Mouse (Mus musculus): ENCODE results near the gene Plvap. TPM values are rescaled to one million over a fixed set of nuclear protein-coding genes. Genes with fewer than 3 reads are reported as not detected.

Plvap gene
- 11.0 and 11.9 TPM in 2 replicates for polyA plus RNA-seq (2012; rRNA removed)

DNA sequence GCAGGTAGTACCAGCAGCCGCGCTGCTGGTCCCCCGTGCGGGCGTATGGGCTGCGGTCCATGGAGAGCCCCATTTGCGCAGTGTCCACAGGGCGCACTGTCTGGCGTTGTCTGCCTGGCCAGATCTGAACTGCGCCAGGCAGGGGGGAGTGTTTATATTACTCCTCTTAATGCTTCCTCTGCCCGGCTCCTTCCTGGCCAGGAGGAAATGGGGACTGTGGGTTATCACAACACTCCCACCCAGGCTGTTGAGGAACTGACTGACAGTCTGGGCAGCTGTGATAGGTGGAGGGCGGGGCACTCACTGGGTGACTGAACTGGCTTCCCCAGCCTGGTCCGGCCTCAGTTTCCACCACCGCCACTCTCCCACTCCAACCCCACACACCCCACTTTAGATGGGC, at the start of gene Plvap:
Plvap (minus strand) TSS at position 109 of the 400 bp plus-strand sequence.
- Histone ChIP-seq H3K4me3 (ENCODE audit: insufficient read depth, low read length) (no peak within 1 kb of the TSS), H3K4me1 (ENCODE audit: control insufficient read depth, insufficient read depth, low read length) (no peaks in the 10 kb centered on the region), H3K27ac (ENCODE audit: insufficient read depth, low read length) (no peak within 1 kb of the TSS)
- TF ChIP-seq CTCF (IDR thresholded peaks at IDR 0.05; ENCODE audit: extremely low read depth, insufficient read depth, low read length): no peak
- TF ChIP-seq POLR2A (IDR thresholded peaks at IDR 0.05; ENCODE audit: extremely low read depth, insufficient read depth, low read length): no peak

DNA sequence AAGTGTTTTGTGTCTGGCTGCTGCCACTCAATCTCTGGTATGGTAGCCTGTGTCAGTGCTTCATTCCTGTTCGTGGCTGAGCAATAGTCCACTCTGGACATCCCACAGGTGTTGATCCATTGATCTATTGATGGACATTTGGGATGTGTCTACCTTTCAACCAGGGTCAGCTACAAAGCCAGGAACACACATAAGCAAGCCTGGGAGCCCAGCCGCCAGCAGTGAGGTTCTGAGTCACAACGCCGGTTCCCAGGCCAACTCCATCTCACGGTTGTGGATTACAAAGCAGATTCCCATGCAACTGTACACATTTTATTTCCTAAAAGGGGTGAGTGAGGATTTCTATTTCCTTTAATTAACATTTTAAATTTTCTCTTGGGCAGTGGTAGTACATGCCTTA, 49.2 kb upstream of the Plvap start:
- Histone ChIP-seq H3K4me1 (ENCODE audit: control insufficient read depth, insufficient read depth, low read length) (no peaks in the 10 kb centered on the region), H3K4me3 (ENCODE audit: insufficient read depth, low read length) (no peak overlapping the region), H3K27ac (ENCODE audit: insufficient read depth, low read length) (no peak overlapping the region)
- TF ChIP-seq CTCF (IDR thresholded peaks at IDR 0.05; ENCODE audit: extremely low read depth, insufficient read depth, low read length) (no peak), POLR2A (IDR thresholded peaks at IDR 0.05; ENCODE audit: extremely low read depth, insufficient read depth, low read length) (no peak)

DNA sequence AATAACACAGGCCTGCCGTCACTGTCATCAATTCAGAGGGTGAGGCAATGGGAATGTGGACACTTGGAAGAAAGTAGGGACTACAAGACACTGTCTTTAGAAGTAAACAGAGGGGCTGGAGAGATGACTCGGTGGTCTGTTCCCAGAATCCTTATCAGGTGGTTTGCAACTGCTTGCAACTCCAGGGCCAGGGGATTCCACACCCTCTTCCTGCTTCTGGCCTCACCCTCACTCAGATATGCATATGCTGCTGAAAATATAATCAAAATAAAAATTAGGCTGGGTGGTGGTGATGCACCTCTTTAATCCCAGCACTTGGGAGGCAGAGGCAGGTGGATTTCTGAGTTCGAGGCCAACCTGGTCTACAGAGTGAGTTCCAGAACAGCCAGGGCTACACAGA, 48.5 kb upstream of the Plvap start:
- Histone ChIP-seq H3K4me3 (ENCODE audit: insufficient read depth, low read length) (no peak overlapping the region), H3K4me1 (ENCODE audit: control insufficient read depth, insufficient read depth, low read length) (no peaks in the 10 kb centered on the region), H3K27ac (ENCODE audit: insufficient read depth, low read length) (no peak overlapping the region)
- no peak for TF ChIP-seq CTCF (IDR thresholded peaks at IDR 0.05; ENCODE audit: extremely low read depth, insufficient read depth, low read length)
- TF ChIP-seq POLR2A (IDR thresholded peaks at IDR 0.05; ENCODE audit: extremely low read depth, insufficient read depth, low read length): no peak

DNA sequence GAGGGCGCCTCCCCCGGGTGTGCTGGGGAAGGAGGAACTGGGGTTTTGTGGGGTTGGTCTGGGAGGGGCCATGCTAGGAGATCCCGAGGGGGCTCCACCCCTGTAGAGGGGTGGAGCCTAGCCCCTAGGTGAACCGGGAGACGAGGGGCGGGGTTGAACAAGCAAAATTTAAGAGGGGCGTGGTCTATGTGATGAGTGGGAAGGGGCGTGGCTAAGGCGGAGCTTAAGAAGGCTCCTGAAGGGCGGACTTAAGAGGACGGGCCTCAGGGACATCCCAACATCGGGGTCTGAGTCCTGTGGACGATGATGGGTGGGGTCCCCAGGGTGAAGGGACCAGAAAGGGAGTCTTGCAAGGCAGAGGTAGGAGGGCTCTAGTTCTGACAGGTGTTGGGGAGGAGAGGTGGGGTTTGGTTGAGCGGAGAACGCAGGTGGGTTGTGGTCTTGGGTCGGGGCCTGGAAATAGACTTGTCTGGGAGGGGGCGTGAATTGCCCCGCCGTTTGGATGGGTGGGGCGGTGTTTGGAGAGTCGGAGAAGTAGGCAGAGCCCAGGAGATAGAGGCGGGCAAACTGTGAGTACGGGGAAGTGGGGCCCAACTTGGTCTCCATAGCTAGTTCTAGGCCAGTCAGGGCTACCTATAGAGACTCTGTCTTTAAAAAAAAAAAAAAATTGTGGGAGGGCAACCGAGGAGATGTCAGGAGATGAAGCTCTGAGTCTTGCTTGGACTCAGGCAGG, 47.6 kb upstream of the Plvap start:
- H3K4me3 ChIP-seq (ENCODE audit: insufficient read depth, low read length): no peak overlapping the region
- H3K27ac ChIP-seq (ENCODE audit: insufficient read depth, low read length): no peak overlapping the region
- H3K4me1 ChIP-seq (ENCODE audit: control insufficient read depth, insufficient read depth, low read length): no peaks in the 10 kb centered on the region
- TF ChIP-seq CTCF (IDR thresholded peaks at IDR 0.05; ENCODE audit: extremely low read depth, insufficient read depth, low read length): no peak
- no peak for TF ChIP-seq POLR2A (IDR thresholded peaks at IDR 0.05; ENCODE audit: extremely low read depth, insufficient read depth, low read length)

DNA sequence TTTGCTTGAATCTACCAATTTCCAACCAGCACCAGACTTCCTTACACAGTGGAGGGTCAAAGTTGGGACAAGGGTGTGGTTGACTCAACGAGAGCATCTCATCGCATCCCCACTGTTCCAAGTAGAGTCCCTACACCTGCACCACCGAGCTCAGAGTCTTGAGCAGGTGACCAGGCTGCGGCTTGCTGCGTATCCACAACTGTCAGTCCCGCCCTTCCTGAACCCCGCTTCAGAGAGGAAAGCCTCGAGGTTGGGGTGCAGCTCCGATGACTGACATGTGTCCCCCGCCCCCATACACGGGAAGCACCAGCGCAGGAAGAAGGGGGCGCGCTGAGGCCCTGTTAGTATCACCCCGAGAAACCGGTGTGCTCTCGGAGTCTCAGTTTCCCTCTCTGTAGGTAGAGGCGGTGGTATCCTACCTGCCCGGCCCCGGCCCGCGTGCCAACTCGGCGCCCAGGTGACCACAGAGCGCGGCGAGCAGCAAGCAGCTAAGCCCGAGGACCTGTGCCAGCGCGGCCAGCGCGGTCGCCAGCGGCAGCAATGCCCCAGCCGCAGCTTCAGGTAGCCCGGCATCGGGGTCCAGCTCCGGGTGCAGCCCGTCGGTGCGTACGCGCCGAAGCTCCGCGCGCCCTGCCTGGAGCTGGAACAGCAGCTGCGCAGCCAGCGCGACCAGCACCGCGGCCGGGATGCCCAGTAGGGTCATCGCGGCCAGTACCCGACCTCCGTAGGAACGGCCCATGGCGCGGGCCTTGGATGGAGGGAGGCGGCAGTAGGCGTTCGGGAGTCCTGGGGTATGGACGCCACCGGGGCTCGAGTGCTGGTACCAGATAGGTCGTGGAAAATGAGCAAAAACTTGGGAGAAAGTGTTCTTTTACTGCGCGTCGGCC, 46.8 kb upstream of the Plvap start, which contains the start of gene Tmem221:
Tmem221 (minus strand) TSS at position 801 of the 887 bp plus-strand sequence.
- Histone ChIP-seq H3K4me3 (ENCODE audit: insufficient read depth, low read length) (no peak within 1 kb of the TSS), H3K4me1 (ENCODE audit: control insufficient read depth, insufficient read depth, low read length) (no peaks in the 10 kb centered on the region), H3K27ac (ENCODE audit: insufficient read depth, low read length) (no peak within 1 kb of the TSS)
- TF ChIP-seq POLR2A (IDR thresholded peaks at IDR 0.05; ENCODE audit: extremely low read depth, insufficient read depth, low read length): no peak
- no peak for TF ChIP-seq CTCF (IDR thresholded peaks at IDR 0.05; ENCODE audit: extremely low read depth, insufficient read depth, low read length)

DNA sequence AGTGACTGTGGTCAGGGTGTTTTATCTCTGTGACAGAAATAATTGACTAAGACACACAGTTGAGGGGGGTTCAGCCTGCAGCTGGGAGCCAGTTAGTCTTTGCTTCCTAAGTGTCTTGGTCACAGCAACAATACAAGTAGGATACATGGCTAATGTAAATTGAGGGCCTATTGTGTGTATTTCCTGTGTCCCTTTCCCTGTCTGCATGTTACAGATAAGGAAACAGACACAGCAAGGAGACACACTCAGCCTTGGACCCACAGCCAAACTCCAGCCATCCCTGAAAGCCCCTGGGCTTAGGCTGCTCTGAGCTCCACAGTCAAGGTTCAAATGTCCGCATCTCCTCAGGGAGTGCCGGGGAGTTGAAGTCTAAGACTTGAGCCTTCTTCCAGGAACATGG, 43.1 kb upstream of the Plvap start:
- no peak overlapping the region for H3K27ac ChIP-seq (ENCODE audit: insufficient read depth, low read length)
- H3K4me1 ChIP-seq (ENCODE audit: control insufficient read depth, insufficient read depth, low read length): no peaks in the 10 kb centered on the region
- no peak overlapping the region for H3K4me3 ChIP-seq (ENCODE audit: insufficient read depth, low read length)
- TF ChIP-seq POLR2A (IDR thresholded peaks at IDR 0.05; ENCODE audit: extremely low read depth, insufficient read depth, low read length): no peak
- TF ChIP-seq CTCF (IDR thresholded peaks at IDR 0.05; ENCODE audit: extremely low read depth, insufficient read depth, low read length): no peak

DNA sequence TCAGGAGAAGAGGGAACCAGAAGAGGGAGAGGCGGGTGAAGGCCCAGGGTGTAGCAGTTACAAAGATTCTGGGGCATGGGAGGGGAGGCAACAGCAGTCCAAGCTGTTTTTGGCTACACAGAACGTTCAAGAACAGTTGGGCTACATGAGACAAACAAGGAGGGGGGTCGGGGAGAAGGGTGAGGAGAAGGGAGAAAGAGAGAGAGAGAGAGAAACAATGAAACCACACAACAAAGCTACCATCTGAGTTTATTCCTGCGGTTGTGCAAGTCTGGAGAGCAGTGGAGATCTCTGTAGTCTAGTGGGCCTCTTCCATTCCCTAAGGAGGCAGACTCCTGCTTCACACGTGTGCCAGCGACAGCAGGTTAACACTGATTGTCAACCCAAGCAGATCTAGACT, 42.4 kb upstream of the Plvap start:
- Histone ChIP-seq H3K4me1 (ENCODE audit: control insufficient read depth, insufficient read depth, low read length) (no peaks in the 10 kb centered on the region), H3K27ac (ENCODE audit: insufficient read depth, low read length) (no peak overlapping the region), H3K4me3 (ENCODE audit: insufficient read depth, low read length) (no peak overlapping the region)
- TF ChIP-seq CTCF (IDR thresholded peaks at IDR 0.05; ENCODE audit: extremely low read depth, insufficient read depth, low read length) (no peak), POLR2A (IDR thresholded peaks at IDR 0.05; ENCODE audit: extremely low read depth, insufficient read depth, low read length) (no peak)

DNA sequence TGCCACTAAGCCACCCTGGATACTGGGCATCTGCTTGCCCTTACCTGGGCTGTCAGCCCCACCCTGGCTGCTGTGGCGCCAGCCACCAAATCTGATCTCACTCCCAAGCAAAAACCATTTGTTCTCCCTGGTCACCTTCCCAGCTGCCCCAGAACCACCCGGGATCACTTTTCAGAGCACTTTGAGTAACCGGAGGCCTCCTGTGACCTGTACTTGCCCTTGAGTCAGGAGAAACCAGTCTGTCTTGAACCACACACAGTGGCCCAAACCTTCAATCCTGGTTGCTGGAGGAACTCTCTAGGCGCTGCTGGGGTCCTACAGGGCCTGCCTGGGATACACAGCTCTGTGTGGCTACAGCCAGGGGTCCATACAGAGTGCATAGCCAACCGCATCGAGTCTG, 41.2 kb upstream of the Plvap start:
- Histone ChIP-seq H3K27ac (ENCODE audit: insufficient read depth, low read length) (no peak overlapping the region), H3K4me3 (ENCODE audit: insufficient read depth, low read length) (no peak overlapping the region), H3K4me1 (ENCODE audit: control insufficient read depth, insufficient read depth, low read length) (no peaks in the 10 kb centered on the region)
- TF ChIP-seq POLR2A (IDR thresholded peaks at IDR 0.05; ENCODE audit: extremely low read depth, insufficient read depth, low read length) (no peak), CTCF (IDR thresholded peaks at IDR 0.05; ENCODE audit: extremely low read depth, insufficient read depth, low read length) (no peak)

DNA sequence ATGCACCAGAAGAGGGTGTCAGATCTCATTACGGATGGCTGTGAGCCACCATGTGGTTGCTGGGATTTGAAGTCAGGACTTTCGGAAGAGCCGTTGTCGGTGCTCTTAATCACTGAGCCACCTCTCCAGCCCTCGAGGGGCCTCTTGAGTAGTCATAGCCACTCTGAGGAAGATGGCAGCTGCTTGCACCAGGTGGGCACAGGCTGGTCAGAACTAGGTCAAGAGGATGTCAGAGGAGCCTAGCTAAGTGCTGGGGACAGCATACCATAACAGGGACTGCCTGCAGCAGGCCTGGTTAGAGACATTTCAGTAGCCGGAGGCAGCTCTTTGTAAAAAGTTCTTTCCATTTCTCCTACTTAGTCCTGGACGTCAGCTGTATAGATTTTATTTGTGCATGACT, 39.2 kb upstream of the Plvap start:
- no peak overlapping the region for H3K27ac ChIP-seq (ENCODE audit: insufficient read depth, low read length)
- H3K4me3 ChIP-seq (ENCODE audit: insufficient read depth, low read length): no peak overlapping the region
- TF ChIP-seq POLR2A (IDR thresholded peaks at IDR 0.05; ENCODE audit: extremely low read depth, insufficient read depth, low read length) (no peak), CTCF (IDR thresholded peaks at IDR 0.05; ENCODE audit: extremely low read depth, insufficient read depth, low read length) (no peak)
- no peaks in the 10 kb centered on the region for H3K4me1 ChIP-seq (ENCODE audit: control insufficient read depth, insufficient read depth, low read length)

Data from cortical plate, adult 2 months (tissue).